Comparison of ENCODE assay signal across 8 mouse cellular contexts in genomic region chr12:79679941-79680697, GRCm38 (mm10).
DNase-seq lines count a peak whose midpoint lies in the region; ATAC-seq and TF ChIP-seq lines count a peak whose summit lies in the region.

No protein-coding gene starts in this region.

- H3K27ac ChIP-seq in midbrain, embryonic 10.5 days (replicated peaks) = peak overlapping the region; percentile 65
- H3K27ac ChIP-seq in midbrain, embryonic 11.5 days (ENCODE audit: low read depth, low read length) = no peak overlapping the region
- H3K27ac ChIP-seq in layer of hippocampus, adult 2 months = peak overlapping the region; percentile 41; the same call in 1 of the 2 replicates

- H3K9me3 ChIP-seq in midbrain, embryonic 10.5 days (replicated peaks) = no peaks in the 10 kb centered on the region
- no peaks in the 10 kb centered on the region for H3K9me3 ChIP-seq in midbrain, embryonic 11.5 days (ENCODE audit: control insufficient read depth, low read length)

- H3K4me2 ChIP-seq in midbrain, embryonic 11.5 days = no peak overlapping the region

- no peaks in the 10 kb centered on the region for H3K27me3 ChIP-seq in midbrain, embryonic 10.5 days (ENCODE audit: low read depth, poor library complexity, severe bottlenecking)
- H3K27me3 ChIP-seq in midbrain, embryonic 11.5 days (ENCODE audit: control insufficient read depth, insufficient read depth, low read length) = no peaks in the 10 kb centered on the region

- H3K36me3 ChIP-seq in midbrain, embryonic 10.5 days = no peaks in the 10 kb centered on the region
- H3K36me3 ChIP-seq in midbrain, embryonic 11.5 days (ENCODE audit: control insufficient read depth, insufficient read depth, low read length) = no peaks in the 10 kb centered on the region

- ATAC-seq in midbrain, embryonic 11.5 days (ENCODE audit: low FRiP score) = no peak
- ATAC-seq in megakaryocyte, adult 5-6 weeks (ENCODE audit: poor library complexity, severe bottlenecking) = no peak
- ATAC-seq in erythroblast, adult 5-6 weeks (replicated peaks; ENCODE audit: low FRiP score, poor library complexity, severe bottlenecking) = no peak

- no peak overlapping the region for H3K9ac ChIP-seq in midbrain, embryonic 11.5 days (ENCODE audit: low read length)

- H3K4me1 ChIP-seq in midbrain, embryonic 10.5 days = peaks cover 37% of the 10 kb centered on the region
- no peaks in the 10 kb centered on the region for H3K4me1 ChIP-seq in midbrain, embryonic 11.5 days (ENCODE audit: control insufficient read depth, insufficient read depth, low read length)

- WGBS in midbrain, embryonic 10.5 days = 67% methylated on average over 9 of the region's 9 CpGs
- 66% methylated on average over 9 of the region's 9 CpGs for WGBS in midbrain, embryonic 11.5 days

- H3K4me3 ChIP-seq in midbrain, embryonic 10.5 days = no peak overlapping the region
- H3K4me3 ChIP-seq in midbrain, embryonic 11.5 days (ENCODE audit: low read depth, low read length) = no peak overlapping the region
- H3K4me3 ChIP-seq in layer of hippocampus, adult 2 months = no peak overlapping the region

- peak; percentile 6 for DNase-seq in cerebellum, adult 11-12 months
- DNase-seq in cerebellum, adult 18-20 months = no peak
- DNase-seq in midbrain, embryonic 10.5 days (ENCODE audit: low spot score) = no peak
- DNase-seq in midbrain, embryonic 11.5 days (ENCODE audit: low spot score, missing footprints) = no peak
- DNase-seq in layer of hippocampus, adult 2 months (ENCODE audit: low spot score in 2 of 2) = peak in 1 of 2 experiments; percentile 35
- DNase-seq in right cerebral cortex, postnatal 14 days = peak; percentile 21

- no peak for TF ChIP-seq CTCF in layer of hippocampus, adult 2 months (conservative IDR thresholded peaks at IDR 0.05)

Comparison
In these comparisons a context has a peak if more than half of its experiments do, and no peak if none do; other contexts are left out.
1. DNase-seq: peak in cerebellum, adult 11-12 months (single experiment) and right cerebral cortex, postnatal 14 days (single experiment); none in cerebellum, adult 18-20 months (0 of 2), midbrain, embryonic 10.5 days (single experiment) and midbrain, embryonic 11.5 days (single experiment).